Mouse (Mus musculus): ENCODE data around the gene Slc9c1.
A peak's percentile ranks its signal among the peaks of the same experiment; 100 is the strongest.

Gene Slc9c1

DNA sequence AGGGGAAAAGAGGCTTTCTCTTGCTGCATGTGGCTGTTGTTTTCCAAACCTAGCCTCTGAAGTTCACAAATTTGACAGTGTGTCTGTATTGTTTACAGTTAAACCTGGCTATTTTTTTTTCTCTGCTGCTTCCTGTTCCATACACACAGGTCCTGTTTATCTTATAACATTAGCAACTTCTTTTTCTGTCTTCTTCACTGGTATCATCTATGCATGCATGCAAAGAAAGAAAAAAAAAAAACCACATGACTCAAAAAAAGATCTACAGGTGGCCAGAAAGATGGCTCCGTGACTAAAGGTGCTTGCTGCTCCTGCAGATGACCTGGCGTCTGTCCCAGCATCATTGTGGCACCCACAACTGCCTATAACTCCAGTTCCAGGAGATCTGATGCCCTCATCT, 90.2 kb downstream of the Slc9c1 start:
- DNase-seq (ENCODE audit: low spot score in 2 of 2) = no peak

GRCm38 (mm10) chr16:45629497-45630105, 94.5 kb downstream of the Slc9c1 start:
- no peak for DNase-seq (ENCODE audit: low spot score in 2 of 2)

GRCm38 (mm10) chr16:45630347-45630960, 95.3 kb downstream of the Slc9c1 start:
- peak; percentile 25 to 65 for DNase-seq (ENCODE audit: low spot score in 2 of 2)

- no peak for DNase-seq (ENCODE audit: low spot score in 2 of 2)
These were observed 97.3 kb downstream of the Slc9c1 start for GRCm38 (mm10) chr16:45632420-45632819.

GRCm38 (mm10) chr16:45635826-45636225, 100.7 kb downstream of the Slc9c1 start:
- no peak for DNase-seq (ENCODE audit: low spot score in 2 of 2)

DNA sequence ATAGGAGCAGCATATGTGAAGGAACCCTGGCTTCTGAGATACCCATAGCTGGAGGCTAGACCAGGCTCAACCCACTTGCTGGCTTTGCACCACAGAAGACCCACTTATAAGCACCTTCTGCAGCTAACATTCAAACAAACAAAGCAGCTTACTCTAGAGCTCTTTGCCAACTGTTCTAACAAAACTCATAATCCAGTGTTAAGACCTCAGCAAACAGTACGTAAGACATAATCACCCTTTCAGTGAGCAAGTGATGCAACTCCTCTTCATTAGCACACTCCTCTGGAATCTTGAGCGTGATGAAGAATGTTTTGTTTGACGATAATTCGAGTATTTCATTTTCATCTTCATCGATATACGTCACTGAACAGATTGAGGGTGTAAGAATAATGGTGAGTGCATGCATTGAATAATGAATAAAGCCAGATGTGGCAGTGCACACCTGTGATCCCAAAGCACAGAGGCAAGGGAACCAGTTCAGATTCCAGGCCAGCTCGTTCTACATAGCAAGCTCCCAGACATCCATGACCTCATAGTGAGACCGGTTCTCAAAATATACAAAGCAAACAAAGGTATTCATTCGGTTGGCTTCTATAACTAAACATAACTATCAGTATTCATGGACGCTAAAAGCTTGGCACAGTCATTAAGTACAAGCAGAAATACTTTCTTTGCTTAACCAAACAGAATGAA, 105.1 kb downstream of the Slc9c1 start:
- no peak for DNase-seq (ENCODE audit: low spot score in 2 of 2)

DNA sequence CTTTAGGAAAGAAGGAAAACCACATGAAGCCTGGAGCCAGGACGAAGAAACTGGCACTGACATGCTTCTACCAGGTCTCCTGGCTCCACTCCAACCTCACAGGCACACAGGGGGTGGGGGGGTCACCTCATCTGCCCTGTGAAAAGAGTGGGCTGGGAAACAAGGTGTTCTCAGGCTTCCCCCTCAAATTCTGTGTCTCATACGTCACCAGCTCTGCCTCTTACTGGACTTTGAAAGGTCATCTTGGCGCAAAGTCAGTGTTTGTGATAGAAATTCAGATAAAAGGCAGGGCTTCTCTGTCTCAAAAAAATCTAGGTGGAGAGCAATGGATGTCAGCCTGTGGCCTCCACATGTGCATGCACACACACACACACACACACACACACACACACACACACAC, 106.2 kb downstream of the Slc9c1 start:
- DNase-seq (ENCODE audit: low spot score in 2 of 2) = no peak

DNA sequence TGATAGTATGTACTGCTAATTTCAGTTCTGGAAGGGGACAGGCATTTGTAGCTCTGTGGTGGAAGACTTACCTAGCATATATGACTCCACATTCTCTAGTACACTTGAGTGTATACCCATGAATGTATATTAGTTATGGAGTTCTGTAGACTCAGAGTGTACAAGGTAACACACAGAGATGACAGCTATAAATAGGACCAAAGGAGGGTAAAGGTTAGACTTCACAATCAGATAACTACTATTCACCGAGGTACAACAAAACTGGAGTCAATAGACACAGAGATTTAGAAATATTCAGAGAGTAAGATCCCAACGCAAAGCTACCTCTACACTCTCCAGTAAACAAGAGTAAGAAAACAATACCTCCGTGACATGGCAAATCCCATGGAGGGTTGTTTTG, 108.8 kb downstream of the Slc9c1 start:
- no peak for DNase-seq (ENCODE audit: low spot score in 2 of 2)

GRCm38 (mm10) chr16:45644380-45644779, 109.3 kb downstream of the Slc9c1 start:
- DNase-seq (ENCODE audit: low spot score in 2 of 2) = no peak

- DNase-seq (ENCODE audit: low spot score in 2 of 2) = no peak
These were observed 116.4 kb downstream of the Slc9c1 start for GRCm38 (mm10) chr16:45651497-45651896.

DNA sequence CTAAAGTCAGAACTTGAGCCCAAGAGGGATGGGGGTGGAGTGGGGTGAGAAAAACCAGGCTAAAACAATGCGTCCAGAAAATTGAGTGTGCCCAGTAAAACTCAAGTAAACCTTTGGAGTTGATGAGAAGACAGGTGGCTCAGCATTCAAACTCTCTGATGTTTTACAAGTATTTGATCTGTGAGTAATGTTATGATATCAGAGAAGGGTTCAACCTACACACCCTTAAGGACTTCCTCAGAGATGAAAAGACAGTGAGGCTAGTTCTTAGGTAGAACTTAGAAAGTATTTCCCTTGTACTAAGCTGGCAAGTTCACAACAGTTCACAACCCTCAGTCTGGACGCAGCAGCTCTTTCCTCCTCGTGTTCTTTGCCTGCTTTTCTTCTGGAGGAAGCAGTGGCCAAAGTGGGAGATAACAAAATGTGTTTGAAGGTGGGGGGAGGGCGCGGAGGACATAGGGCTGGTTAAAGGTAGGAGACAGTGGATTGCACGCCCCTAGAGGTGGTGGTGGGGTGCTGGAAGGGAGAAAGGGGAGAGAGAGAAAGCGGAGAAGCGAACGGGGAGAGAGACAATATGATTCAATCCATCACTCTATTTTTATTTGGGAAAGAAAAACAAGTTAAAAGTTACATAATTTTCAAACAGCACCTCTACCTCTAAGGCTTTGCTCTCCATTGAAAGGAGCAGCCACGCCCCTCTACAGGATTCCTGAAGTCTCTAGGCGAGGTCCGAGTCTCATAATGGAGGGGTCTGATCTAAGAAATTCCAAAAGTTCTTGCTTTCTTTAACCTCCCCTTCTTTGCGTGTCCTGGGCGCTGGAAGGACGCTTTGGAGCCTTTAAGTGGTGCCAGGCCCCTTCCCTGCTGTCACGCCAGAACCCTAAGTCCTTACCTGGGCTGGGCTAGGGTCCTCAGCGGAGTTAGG, 118.2 kb downstream of the Slc9c1 start:
- DNase-seq (ENCODE audit: low spot score in 2 of 2) = no peak

DNA sequence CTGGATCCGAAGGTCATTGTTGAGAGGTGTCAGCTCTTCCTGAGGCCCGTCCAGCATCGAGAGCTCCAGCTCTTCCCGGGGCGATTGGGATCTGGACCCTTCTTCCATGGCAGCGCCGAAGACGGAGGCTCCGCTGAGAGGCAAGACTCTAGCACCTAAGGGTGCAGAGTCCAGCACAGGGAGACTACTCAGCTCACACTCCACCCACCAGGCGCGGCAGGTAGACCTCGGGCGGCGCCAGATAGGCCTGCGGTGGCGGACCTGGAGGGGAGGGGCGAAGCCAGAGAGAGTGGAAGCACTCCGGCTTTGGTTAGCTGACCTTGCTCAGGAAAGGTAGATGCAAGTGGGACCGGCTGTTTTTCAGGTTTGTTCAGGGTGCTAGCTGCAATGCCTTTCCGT, 118.8 kb downstream of the Slc9c1 start, which contains the start of gene BC016579:
BC016579 (minus strand) TSS at position 135 of the 399 bp plus-strand sequence.
- DNase-seq (ENCODE audit: low spot score in 2 of 2) = peak in 1 of 2 experiments; percentile 7

GRCm38 (mm10) chr16:45654465-45654864, 119.4 kb downstream of the Slc9c1 start:
- no peak for DNase-seq (ENCODE audit: low spot score in 2 of 2)

All from thymus, postnatal 10 days (tissue).